Mouse (Mus musculus) intestine, embryonic 14.5 days (tissue): ENCODE data around the gene Slc5a6. TPM values are rescaled to one million over a fixed set of nuclear protein-coding genes. Genes with fewer than 3 reads are reported as not detected.
"Not testable (repeated sequence)": the region's sequence is repeated elsewhere in the genome, so short reads cannot be mapped to it uniquely, and the experiment has no call there.

Source experiments
- ATAC-seq: fragments of 200-750 bp; cut with Nextera tagmentation; replicated peaks from 2 replicates; pipeline ENCODE4 v1.8.0; 2017; ENCODE audit warnings: low read depth, moderate number of reproducible peaks, moderate TSS enrichment, moderate library complexity; ENCODE audit not compliant: low FRiP score, low TSS enrichment
- DNase-seq: peaks from one replicate; pipeline ENCODE4 v3.0.0-alpha.2; 2018; ENCODE audit warnings: low spot score
- H3K27ac ChIP-seq: fragments of 300-500 bp; sonication (generic); 2 replicates; pipeline ENCODE4 v1.5.1; 2014; ENCODE audit warnings: low read depth, mild to moderate bottlenecking, control low read depth
- H3K27me3 ChIP-seq: fragments of 300-500 bp; sonication (generic); replicated peaks from 2 replicates; pipeline ENCODE4 v1.6.1; 2014; ENCODE audit warnings: low read length, control low read depth; ENCODE audit not compliant: control insufficient read depth, insufficient read depth
- H3K36me3 ChIP-seq: fragments of 300-500 bp; sonication (generic); 2 replicates; pipeline ENCODE4 v1.6.1; 2014; ENCODE audit warnings: low read length, control low read depth; ENCODE audit not compliant: control insufficient read depth, insufficient read depth
- H3K4me1 ChIP-seq: fragments of 300-500 bp; sonication (generic); replicated peaks from 2 replicates; pipeline ENCODE4 v1.6.1; 2014; ENCODE audit warnings: low read length, control low read depth, mixed read lengths; ENCODE audit not compliant: control insufficient read depth, insufficient read depth
- H3K4me2 ChIP-seq: fragments of 300-500 bp; sonication (generic); 2 replicates; pipeline ENCODE4 v1.6.1; 2014; ENCODE audit warnings: low read length
- H3K4me3 ChIP-seq: fragments of 300-500 bp; sonication (generic); 2 replicates; pipeline ENCODE4 v1.5.1; 2014; ENCODE audit warnings: low read depth, low read length, control low read depth, mixed read lengths
- H3K9ac ChIP-seq: fragments of 300-500 bp; sonication (generic); 2 replicates; pipeline ENCODE4 v1.6.1; 2014; ENCODE audit warnings: mild to moderate bottlenecking, low read length
- H3K9me3 ChIP-seq: fragments of 300-500 bp; sonication (generic); 2 replicates; pipeline ENCODE4 v1.6.1; 2016; ENCODE audit warnings: low read length, control low read depth; ENCODE audit not compliant: control insufficient read depth
- WGBS: fragments of 180-500 bp; shearing (Covaris S2); extraction: QIAGEN DNeasy Blood & Tissue Kit; methylation state at CpG from one replicate; pipeline ENCODE4 v1.1.7; 2014; 5-methylcytosine and 5-hydroxymethylcytosine counted together
- polyA plus RNA-seq: library from polyadenylated mRNA; unstranded; fragments of >200 nt; fragmentation: Nextera tagmentation; extraction: Ambion mirVana; gene quantifications from 2 replicates; pipeline ENCODE4 v1.2.1, GENCODE M21; 2014

The Slc5a6 gene
- polyA plus RNA-seq, 1 experiment from 2014 or later, result 12.3 TPM

DNA sequence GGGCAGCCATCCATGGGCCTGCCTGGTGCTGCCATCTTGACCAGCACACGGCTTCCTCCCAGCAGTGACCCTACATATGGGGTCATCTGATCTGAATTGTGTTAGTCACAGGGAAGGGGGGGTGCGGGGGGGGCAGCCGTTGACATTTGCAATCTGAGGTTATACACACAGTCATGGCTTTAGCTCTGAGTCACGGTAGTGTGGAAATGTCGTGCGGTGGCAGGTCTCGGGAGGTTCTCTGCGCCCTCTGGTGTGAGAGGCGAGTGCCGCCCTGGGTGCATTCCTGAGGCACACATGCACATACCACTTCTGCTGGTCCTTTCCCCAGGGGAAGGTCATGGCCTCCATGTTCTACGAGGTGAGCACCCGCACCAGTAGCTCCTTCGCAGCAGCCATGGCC is 27.6 kb upstream of the Slc5a6 start:
- WGBS, result 85% methylated on average over 13 of the region's 13 CpGs
- no peak for ATAC-seq

DNA sequence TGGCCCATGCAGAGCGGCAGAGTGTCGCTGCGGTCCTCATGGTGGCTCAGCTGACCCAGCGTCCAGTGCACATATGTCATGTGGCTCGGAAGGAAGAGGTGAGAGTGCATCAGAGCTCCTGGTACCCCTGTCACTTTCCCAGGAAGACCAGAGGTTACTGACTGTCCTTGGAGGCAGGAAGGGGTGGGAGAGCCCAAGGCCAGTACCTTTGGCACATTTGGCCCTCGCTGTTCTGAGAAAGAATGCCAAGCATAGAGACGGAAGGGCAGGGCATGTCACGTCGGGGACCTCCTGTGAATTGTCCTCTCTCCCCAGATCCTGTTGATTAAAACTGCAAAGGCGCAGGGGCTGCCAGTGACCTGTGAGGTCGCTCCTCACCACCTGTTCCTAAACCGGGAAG is 24.5 kb upstream of the Slc5a6 start:
- Histone ChIP-seq H3K9ac (no peak overlapping the region), H3K4me3 (no peak overlapping the region), H3K27ac (no peak overlapping the region), H3K4me2 (no peak overlapping the region), H3K4me1 (no peaks in the 10 kb centered on the region), H3K9me3 (no peaks in the 10 kb centered on the region), H3K36me3 (peaks cover 98% of the 10 kb centered on the region), H3K27me3 (no peaks in the 10 kb centered on the region)
- 91% methylated on average over 12 of the region's 12 CpGs for WGBS
- no peak for DNase-seq
- no peak for ATAC-seq

More for the DNA sequence above, 27.6 kb upstream of the Slc5a6 start:
- no peak overlapping the region for H3K9ac ChIP-seq
- no peak overlapping the region for H3K4me3 ChIP-seq
- H3K27me3 ChIP-seq, result no peaks in the 10 kb centered on the region
- H3K4me2 ChIP-seq, result no peak overlapping the region
- H3K9me3 ChIP-seq, result no peaks in the 10 kb centered on the region
- peaks cover 78% of the 10 kb centered on the region for H3K36me3 ChIP-seq
- no peak overlapping the region for H3K27ac ChIP-seq
- H3K4me1 ChIP-seq, result no peaks in the 10 kb centered on the region
- no peak for DNase-seq

DNA sequence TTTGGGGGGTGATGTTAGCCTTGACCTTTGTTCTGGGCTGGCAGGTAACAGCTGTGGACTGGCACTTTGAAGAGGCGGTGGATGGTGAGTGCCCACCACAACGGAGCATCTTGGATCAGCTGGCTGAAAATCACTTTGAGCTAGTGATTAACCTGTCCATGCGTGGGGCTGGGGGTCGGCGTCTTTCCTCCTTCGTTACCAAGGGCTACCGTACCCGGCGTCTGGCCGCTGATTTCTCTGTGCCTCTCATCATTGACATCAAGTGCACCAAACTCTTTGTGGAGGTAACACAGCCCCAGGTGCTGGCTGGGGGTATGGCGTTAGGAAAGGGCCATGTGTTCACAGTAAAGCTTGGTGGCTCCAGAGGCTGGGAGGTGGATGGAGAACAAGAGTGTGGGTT is 23.1 kb upstream of the Slc5a6 start:
- Histone ChIP-seq H3K9ac (no peak overlapping the region), H3K9me3 (no peaks in the 10 kb centered on the region), H3K27me3 (no peaks in the 10 kb centered on the region), H3K4me3 (no peak overlapping the region), H3K4me2 (no peak overlapping the region), H3K36me3 (peaks cover 98% of the 10 kb centered on the region), H3K27ac (no peak overlapping the region), H3K4me1 (no peaks in the 10 kb centered on the region)
- DNase-seq (no peak), ATAC-seq (no peak)
- WGBS, result 92% methylated on average over 11 of the region's 11 CpGs

DNA sequence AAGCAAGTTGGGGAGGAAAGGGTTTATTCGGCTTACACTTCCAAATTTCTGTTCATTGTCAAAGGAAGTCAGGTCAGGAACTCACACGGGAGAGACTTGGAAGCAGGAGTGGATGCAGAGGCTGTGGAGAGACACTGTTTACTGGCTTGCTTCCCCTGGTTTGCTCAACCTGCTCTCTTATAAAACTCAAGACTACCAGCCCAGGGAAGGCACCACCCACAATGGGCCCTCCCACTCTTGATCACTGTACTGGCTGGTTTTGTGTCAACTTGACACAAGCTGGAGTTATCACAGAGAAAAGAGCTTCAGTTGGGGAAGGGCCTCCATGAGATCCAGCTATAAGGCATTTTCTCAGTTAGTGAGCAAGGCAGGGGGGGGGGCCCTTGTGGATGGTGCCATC is 22.3 kb upstream of the Slc5a6 start:
- Histone ChIP-seq H3K4me1 (no peaks in the 10 kb centered on the region), H3K36me3 (peaks cover 98% of the 10 kb centered on the region), H3K4me2 (no peak overlapping the region), H3K4me3 (no peak overlapping the region), H3K9me3 (no peaks in the 10 kb centered on the region), H3K9ac (no peak overlapping the region), H3K27ac (no peak overlapping the region), H3K27me3 (no peaks in the 10 kb centered on the region)
- WGBS, result 70% methylated on average over 2 of the region's 2 CpGs
- DNase-seq (no peak), ATAC-seq (no peak)

DNA sequence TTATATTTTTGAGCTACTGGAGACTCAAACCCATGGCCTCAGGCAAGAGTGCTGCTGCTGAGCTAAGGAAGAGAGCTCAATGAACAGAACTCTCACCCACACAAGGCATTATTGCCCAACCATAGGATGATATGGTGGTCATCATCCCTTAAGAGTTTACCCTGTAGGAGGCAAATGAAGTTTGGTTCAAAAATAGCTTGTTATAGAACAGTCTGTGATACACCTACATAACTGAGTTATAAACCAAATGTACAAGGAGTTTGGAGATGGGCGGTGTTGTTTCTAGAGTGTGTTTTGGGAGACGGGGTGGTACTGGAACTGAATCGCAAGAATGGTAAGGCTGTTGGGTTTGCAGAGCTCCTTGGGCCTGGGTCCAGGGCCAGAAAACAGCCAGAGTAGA is 21.1 kb upstream of the Slc5a6 start:
- no peak overlapping the region for H3K4me3 ChIP-seq
- DNase-seq, result no peak
- no peaks in the 10 kb centered on the region for H3K27me3 ChIP-seq
- no peak overlapping the region for H3K27ac ChIP-seq
- H3K36me3 ChIP-seq, result peaks cover 93% of the 10 kb centered on the region
- no peak overlapping the region for H3K9ac ChIP-seq
- no peaks in the 10 kb centered on the region for H3K9me3 ChIP-seq
- 99% methylated on average over 3 of the region's 3 CpGs for WGBS
- no peaks in the 10 kb centered on the region for H3K4me1 ChIP-seq
- ATAC-seq, result no peak
- H3K4me2 ChIP-seq, result no peak overlapping the region

DNA sequence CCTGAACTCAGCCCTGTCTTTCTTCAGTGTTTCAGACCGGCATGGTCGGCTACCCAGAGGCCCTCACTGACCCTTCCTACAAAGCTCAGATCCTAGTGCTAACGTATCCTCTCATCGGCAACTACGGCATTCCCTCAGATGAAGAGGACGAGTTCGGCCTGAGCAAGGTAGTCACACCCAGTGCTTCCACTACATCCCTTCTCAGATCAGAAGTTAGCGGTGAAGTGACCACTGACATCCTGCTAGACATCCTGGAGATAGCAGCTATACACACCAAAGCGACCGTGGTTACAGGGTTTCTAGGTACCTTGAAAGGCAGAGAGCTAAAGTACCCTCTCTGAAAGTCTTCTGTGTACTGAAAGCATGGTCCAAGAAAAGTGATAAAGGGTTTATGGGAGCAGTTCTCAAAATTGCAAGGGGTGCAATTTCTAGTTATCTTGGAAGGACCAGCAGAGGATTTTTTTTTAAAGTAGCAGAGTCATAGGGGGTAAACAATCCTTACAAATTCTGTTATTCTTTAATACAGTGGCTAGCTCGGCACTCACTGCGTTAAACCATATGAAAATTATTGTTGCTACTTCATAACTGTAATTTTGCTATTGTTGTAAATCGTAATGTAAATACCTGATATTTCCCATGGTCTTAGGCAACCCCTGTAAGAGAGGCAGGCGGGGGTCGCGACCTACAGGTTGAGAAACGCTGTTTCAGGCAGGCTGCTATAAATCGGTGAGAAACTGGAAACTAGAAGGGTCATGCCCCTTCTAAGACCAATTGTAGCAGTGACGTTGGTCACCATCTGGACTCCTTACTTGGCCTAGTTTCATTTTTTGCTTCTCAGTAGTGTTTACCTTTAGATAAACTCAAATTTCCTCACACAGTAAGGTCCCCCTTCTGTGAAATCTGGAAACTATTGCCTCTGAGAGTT is 6.8 kb upstream of the Slc5a6 start:
- WGBS, result 12% methylated on average over 19 of the region's 19 CpGs
- DNase-seq (peak; percentile 54), ATAC-seq (no peak)

DNA sequence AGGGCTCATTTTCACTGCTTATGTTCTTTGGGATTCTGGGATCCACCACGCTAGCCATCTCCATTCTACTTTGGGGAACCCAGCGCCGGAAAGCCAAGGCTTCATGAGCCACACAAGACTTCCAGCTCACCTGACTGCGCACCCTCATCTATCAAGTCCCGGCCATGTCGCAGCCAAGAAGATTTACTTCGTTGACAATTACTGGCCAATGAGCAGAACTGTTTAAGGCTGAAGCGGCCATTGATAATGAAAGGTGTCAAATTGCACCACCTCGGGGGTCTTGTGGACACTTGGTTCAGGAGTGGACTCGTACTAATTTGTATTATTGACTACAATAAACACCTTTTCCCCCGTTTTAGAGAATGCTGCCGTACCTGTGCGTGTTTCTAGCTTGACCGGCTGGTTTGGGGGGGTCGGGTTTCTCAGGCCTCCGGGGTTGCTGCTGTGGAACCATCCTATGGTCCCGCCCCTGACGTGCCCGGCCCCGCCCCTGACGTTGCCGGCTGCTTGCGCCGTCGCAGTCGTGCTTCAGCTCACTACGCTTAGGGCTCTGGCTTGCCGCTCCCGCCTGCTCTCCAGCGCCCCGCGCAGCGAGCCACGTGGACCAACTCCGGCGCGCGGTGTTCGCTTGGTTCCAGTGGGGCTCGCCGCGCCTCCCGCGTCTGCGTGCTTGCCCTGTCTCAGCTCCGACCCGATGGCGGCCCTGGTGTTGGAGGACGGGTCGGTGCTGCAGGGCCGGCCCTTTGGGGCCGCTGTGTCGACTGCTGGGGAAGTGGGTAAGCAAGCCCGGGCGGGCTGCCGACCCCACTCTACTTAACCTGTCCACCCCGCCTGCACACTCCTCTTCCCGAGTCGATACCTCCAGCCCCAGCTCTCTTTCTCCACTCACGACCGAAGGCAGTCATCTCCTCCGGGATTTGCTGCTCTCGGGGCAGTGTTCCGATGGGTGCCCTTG is 5.8 kb upstream of the Slc5a6 start, which contains the start of gene Cad:
Gene Cad (plus strand): TSS at position 520 of the 955 bp plus-strand sequence.
- peak within 1 kb of the TSS; percentile 66; the same call in 1 of the 2 replicates for H3K27ac ChIP-seq
- peak within 1 kb of the TSS; percentile 86 for H3K4me2 ChIP-seq
- H3K9me3 ChIP-seq, result no peaks in the 10 kb centered on the region
- H3K4me1 ChIP-seq, result peaks cover 6% of the 10 kb centered on the region; the same call in 1 of the 2 replicates
- peak; percentile 96 for ATAC-seq
- peak within 1 kb of the TSS; percentile 49 for H3K4me3 ChIP-seq
- peaks cover 32% of the 10 kb centered on the region for H3K36me3 ChIP-seq
- under 1% methylated on average over 64 of the region's 64 CpGs for WGBS
- H3K27me3 ChIP-seq, result no peaks in the 10 kb centered on the region
- DNase-seq, result peak; percentile 97
- peak within 1 kb of the TSS; percentile 79 for H3K9ac ChIP-seq

More for the DNA sequence above, 6.8 kb upstream of the Slc5a6 start:
- Histone ChIP-seq H3K4me2 (peak overlapping the region; percentile 86), H3K36me3 (peaks cover 41% of the 10 kb centered on the region), H3K4me3 (peak overlapping the region; percentile 49), H3K9me3 (no peaks in the 10 kb centered on the region), H3K9ac (peak overlapping the region; percentile 79), H3K27me3 (no peaks in the 10 kb centered on the region), H3K4me1 (peaks cover 6% of the 10 kb centered on the region; the same call in 1 of the 2 replicates), H3K27ac (peak overlapping the region; percentile 66; the same call in 1 of the 2 replicates)

DNA sequence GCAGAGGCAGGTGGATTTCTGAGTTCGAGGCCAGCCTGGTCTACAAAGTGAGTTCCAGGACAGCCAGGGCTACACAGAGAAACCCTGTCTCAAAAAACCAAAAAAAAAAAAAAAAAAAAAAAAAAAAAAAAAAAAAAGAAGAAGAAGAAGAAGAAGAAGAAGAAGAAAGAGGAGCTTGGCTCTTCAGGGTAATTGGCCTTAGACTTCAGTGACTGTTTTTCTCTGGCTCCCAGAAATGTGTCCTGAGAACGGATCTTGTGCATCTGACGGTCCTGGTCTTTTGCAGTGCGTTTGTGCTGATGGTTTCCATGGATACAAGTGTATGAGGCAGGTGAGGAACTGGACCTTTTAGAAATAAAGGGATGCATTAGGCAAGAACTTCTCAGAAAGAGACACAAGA is 5.0 kb upstream of the Slc5a6 start:
- not testable (repeated sequence) for H3K4me1 ChIP-seq, H3K9me3 ChIP-seq, DNase-seq, H3K9ac ChIP-seq, H3K27me3 ChIP-seq, ATAC-seq
- peak overlapping the region; percentile 86 for H3K4me2 ChIP-seq
- peak overlapping the region; percentile 66; the same call in 1 of the 2 replicates for H3K27ac ChIP-seq
- peak overlapping the region; percentile 49 for H3K4me3 ChIP-seq
- 44% methylated on average over 4 of the region's 4 CpGs for WGBS
- peaks cover 24% of the 10 kb centered on the region for H3K36me3 ChIP-seq
